In genomic region chr11:98338507-98338961, GRCm38 (mm10) we compare ENCODE assay signal across 9 mouse cellular contexts. TPM values are rescaled to one million over a fixed set of nuclear protein-coding genes. Genes with fewer than 3 reads are reported as not detected.
DNase-seq lines count a peak whose midpoint lies in the region; ATAC-seq and TF ChIP-seq lines count a peak whose summit lies in the region.
"Had no signal": no experiment of that assay in that cellular context is flagged by ENCODE, and none has a peak within 500 bp of the region (broad histone marks: within the 10 kb centered on the region; RNA-seq: fewer than 3 reads in every experiment).

No protein-coding gene starts in this region.

- peak overlapping the region; percentile 65 for H3K4me3 ChIP-seq in heart, embryonic 13.5 days
- H3K4me3 ChIP-seq in small intestine, adult 2 months (ENCODE audit: low read depth, low read length): peak overlapping the region; percentile 68

- no peak for TF ChIP-seq POLR2A in small intestine, adult 2 months (IDR thresholded peaks at IDR 0.05; ENCODE audit: low read depth, low read length)

- H3K9me3 ChIP-seq in heart, embryonic 13.5 days: no peaks in the 10 kb centered on the region

- H3K4me2 ChIP-seq in heart, embryonic 13.5 days: peak overlapping the region; percentile 96

- peaks cover 31% of the 10 kb centered on the region for H3K4me1 ChIP-seq in heart, embryonic 13.5 days
- peaks cover 9% of the 10 kb centered on the region for H3K4me1 ChIP-seq in small intestine, adult 2 months (ENCODE audit: control insufficient read depth, insufficient read depth, insufficient read length, low read length)

- DNase-seq in ovary, postnatal 36 days (ENCODE audit: low spot score): peak; percentile 55
- DNase-seq in ovary, adult 18-20 months (ENCODE audit: low spot score): no peak
- peak; percentile 90 for DNase-seq in cerebellum, adult 9-10 months
- DNase-seq in kidney, postnatal 25 days: peak; percentile 68 to 80
- peak; percentile 57 for DNase-seq in lung, postnatal 10 days

- no peak overlapping the region for H3K27ac ChIP-seq in heart, embryonic 13.5 days (replicated peaks)
- H3K27ac ChIP-seq in small intestine, adult 2 months (ENCODE audit: insufficient read depth, low read depth, low read length): no peak overlapping the region

- TF ChIP-seq CTCF in small intestine, adult 2 months (IDR thresholded peaks at IDR 0.05; ENCODE audit: extremely low read depth, insufficient read length, insufficient replicate concordance, low read depth, low read length): no peak

- H3K36me3 ChIP-seq in heart, embryonic 13.5 days: no peaks in the 10 kb centered on the region
- no peaks in the 10 kb centered on the region for H3K36me3 ChIP-seq in small intestine, adult 2 months (ENCODE audit: control insufficient read depth, insufficient read depth, low read length)

- no peak for ATAC-seq in heart, embryonic 13.5 days (ENCODE audit: extremely low read depth, insufficient number of reproducible peaks, low FRiP score, low TSS enrichment)
- no peak for ATAC-seq in erythroblast, adult 5-6 weeks (replicated peaks; ENCODE audit: low FRiP score, poor library complexity, severe bottlenecking)

- H3K27me3 ChIP-seq in heart, embryonic 13.5 days (replicated peaks): peaks cover 89% of the 10 kb centered on the region
- peaks cover 49% of the 10 kb centered on the region for H3K27me3 ChIP-seq in small intestine, adult 2 months (ENCODE audit: control insufficient read depth, insufficient read depth, low read length)

- peak overlapping the region; percentile 81 for H3K9ac ChIP-seq in heart, embryonic 13.5 days

- under 1% methylated on average over 41 of the region's 57 CpGs for WGBS in heart, embryonic 13.5 days
- WGBS in small intestine, adult 2 months: 1% methylated on average over 57 of the region's 57 CpGs

RNA-seq across cellular contexts. Expression of gene Neurod2, which starts 9.1 kb away (rescaled TPM):
- polyA plus RNA-seq in heart, embryonic 13.5 days (2015; fragmentation: Nextera tagmentation; extraction: Ambion mirVana): 0.04 TPM in 1 of 2 replicates, not detected in the other
- polyA plus RNA-seq in small intestine, adult 2 months (2012; rRNA removed): 0.11 and 0.13 TPM in 2 replicates
- not detected in 2 replicates for total RNA-seq in erythroblast, adult 5-6 weeks (2015; ENCODE audit: low replicate concordance)
- not detected in 2 replicates for total RNA-seq in erythroblast, adult 5-6 weeks (2017; ENCODE audit: low replicate concordance)
- total RNA-seq: neutrophil, adult 5-6 weeks had no signal

RNA-seq across cellular contexts. Expression of gene Ppp1r1b, which starts 9.7 kb away (rescaled TPM):
- 40.5 and 51.7 TPM in 2 replicates for polyA plus RNA-seq in heart, embryonic 13.5 days (2015; fragmentation: Nextera tagmentation; extraction: Ambion mirVana)
- 86.8 and 270 TPM in 2 replicates for polyA plus RNA-seq in small intestine, adult 2 months (2012; rRNA removed)
- total RNA-seq in erythroblast, adult 5-6 weeks (2015; ENCODE audit: low replicate concordance): not detected in 2 replicates
- total RNA-seq in erythroblast, adult 5-6 weeks (2017; ENCODE audit: low replicate concordance): not detected in 2 replicates
- total RNA-seq: neutrophil, adult 5-6 weeks had no signal

RNA-seq across cellular contexts. Expression of gene Stard3, which starts 19.6 kb away (rescaled TPM):
- polyA plus RNA-seq in heart, embryonic 13.5 days (2015; fragmentation: Nextera tagmentation; extraction: Ambion mirVana): 37.2 and 43.4 TPM in 2 replicates
- 47.0 and 76.5 TPM in 2 replicates for polyA plus RNA-seq in small intestine, adult 2 months (2012; rRNA removed)
- 8.5 and 9.2 TPM in 2 replicates for total RNA-seq in erythroblast, adult 5-6 weeks (2015; ENCODE audit: low replicate concordance)
- 2.8 and 6.0 TPM in 2 replicates for total RNA-seq in erythroblast, adult 5-6 weeks (2017; ENCODE audit: low replicate concordance)

RNA-seq across cellular contexts. Expression of gene Tcap, which starts 45.1 kb away (rescaled TPM):
- 159 and 184 TPM in 2 replicates for polyA plus RNA-seq in heart, embryonic 13.5 days (2015; fragmentation: Nextera tagmentation; extraction: Ambion mirVana)
- 0.24 and 0.42 TPM in 2 replicates for polyA plus RNA-seq in small intestine, adult 2 months (2012; rRNA removed)
- not detected in 2 replicates for total RNA-seq in erythroblast, adult 5-6 weeks (2015; ENCODE audit: low replicate concordance)
- total RNA-seq in erythroblast, adult 5-6 weeks (2017; ENCODE audit: low replicate concordance): not detected in 2 replicates
- total RNA-seq: neutrophil, adult 5-6 weeks had no signal

RNA-seq across cellular contexts. Expression of gene Pnmt, which starts 47.7 kb away (rescaled TPM):
- 1.3 and 1.5 TPM in 2 replicates for polyA plus RNA-seq in heart, embryonic 13.5 days (2015; fragmentation: Nextera tagmentation; extraction: Ambion mirVana)
- polyA plus RNA-seq in small intestine, adult 2 months (2012; rRNA removed): not detected in 2 replicates
- total RNA-seq in erythroblast, adult 5-6 weeks (2015; ENCODE audit: low replicate concordance): not detected in 2 replicates
- not detected in 2 replicates for total RNA-seq in erythroblast, adult 5-6 weeks (2017; ENCODE audit: low replicate concordance)
- total RNA-seq: neutrophil, adult 5-6 weeks had no signal
